ENCODE assay signal across 7 mouse cellular contexts in genomic region chr10:80665016-80665380, GRCm38 (mm10). TPM values are rescaled to one million over a fixed set of nuclear protein-coding genes. Genes with fewer than 3 reads are reported as not detected.
A peak's percentile ranks its signal among the peaks of the same experiment; 100 is the strongest.
DNase-seq lines count a peak whose midpoint lies in the region; ATAC-seq and TF ChIP-seq lines count a peak whose summit lies in the region.

No protein-coding gene starts in this region.

- no peak overlapping the region for H3K4me3 ChIP-seq in intestine, embryonic 16.5 days (ENCODE audit: low read length)

- H3K9ac ChIP-seq in intestine, embryonic 16.5 days (ENCODE audit: low read depth, low read length): peak overlapping the region; percentile 56; the same call in 1 of the 2 replicates

- CTCF ChIA-PET in Patski (lab: Charles Lee): interaction anchor here (1.4 to 1.7 kb wide), 2 partner anchors 12 to 86 kb away, joined by 3 to 7 read pairs; no protein-coding TSS in a partner anchor

- TF ChIP-seq CTCF in Patski (IDR thresholded peaks at IDR 0.05): no peak

- peak; percentile 47 for ATAC-seq in CD4-positive, CD25-positive, alpha-beta regulatory T cell, adult 4 months
- peak; percentile 19 for ATAC-seq in Patski
- ATAC-seq in intestine, embryonic 16.5 days: peak; percentile 60

- peak overlapping the region; percentile 31 for H3K4me2 ChIP-seq in intestine, embryonic 16.5 days (ENCODE audit: low read depth, low read length)

- intact Hi-C loops in left cerebral cortex, postnatal 25 days (cut with DNase I): no loop called here

- no peaks in the 10 kb centered on the region for H3K27me3 ChIP-seq in Patski
- no peaks in the 10 kb centered on the region for H3K27me3 ChIP-seq in intestine, embryonic 16.5 days (replicated peaks; ENCODE audit: control insufficient read depth, insufficient read depth, low read length)

- H3K27ac ChIP-seq in intestine, embryonic 16.5 days (ENCODE audit: low read length): peak overlapping the region; percentile 78

- POLR2A ChIA-PET in Patski (lab: Charles Lee): interaction anchor here (1.0 to 7.5 kb wide), 2 partner anchors 13 to 72 kb away, joined by 3 to 78 read pairs; partner anchors contain the start of gene Mknk2

- 12% methylated on average over 10 of the region's 10 CpGs for WGBS in intestine, embryonic 16.5 days

- peaks cover 28% of the 10 kb centered on the region for H3K4me1 ChIP-seq in intestine, embryonic 16.5 days (ENCODE audit: control insufficient read depth, insufficient read depth, low read length)

- no peaks in the 10 kb centered on the region for H3K9me3 ChIP-seq in intestine, embryonic 16.5 days (ENCODE audit: control insufficient read depth, low read length)

- peaks cover 30% of the 10 kb centered on the region for H3K36me3 ChIP-seq in intestine, embryonic 16.5 days (ENCODE audit: control insufficient read depth, insufficient read depth, low read length)

- DNase-seq in Patski (ENCODE audit: low read depth, low spot score): no peak
- DNase-seq in gastrocnemius, postnatal 10 days: peak; percentile 83
- peak; percentile 85 to 91 for DNase-seq in lung, adult 18-20 months
- no peak for DNase-seq in left cerebral cortex, postnatal 25 days (ENCODE audit: low spot score in 2 of 2)
- no peak for DNase-seq in left cerebral cortex, adult 18-20 months (ENCODE audit: low spot score in 2 of 2)

- in situ Hi-C loops in Patski (cut with MboI; ENCODE audit: low pct_unique_long_range_greater_than_20kb): no loop called here

RNA-seq across cellular contexts. Expression of gene Btbd2, which starts 8.1 kb away (rescaled TPM):
- polyA plus RNA-seq in CD4-positive, CD25-positive, alpha-beta regulatory T cell, adult 4 months (2017; shearing (Covaris generic)): 1 to 10 TPM; 7.2 to 7.3 TPM
- 70.4 TPM for polyA plus RNA-seq in Patski (2021)
- total RNA-seq in gastrocnemius, postnatal 10 days (2021): 10 to 100 TPM; 39.9 to 40.3 TPM
- 9.2 and 10.6 TPM in 2 replicates for polyA plus RNA-seq in intestine, embryonic 16.5 days (2015; fragmentation: Nextera tagmentation; extraction: Ambion mirVana)
- 10 to 100 TPM; 91.7 to 92.7 TPM for total RNA-seq in left cerebral cortex, postnatal 25 days (2021)
- total RNA-seq in left cerebral cortex, adult 18-20 months (2021): 10 to 100 TPM; 87.6 to 93.8 TPM

RNA-seq across cellular contexts. Expression of gene Mknk2, which starts 12.9 kb away (rescaled TPM):
- polyA plus RNA-seq in CD4-positive, CD25-positive, alpha-beta regulatory T cell, adult 4 months (2017; shearing (Covaris generic)): 10 to 100 TPM; 37.3 to 51.7 TPM
- 124 TPM for polyA plus RNA-seq in Patski (2021)
- 100 to 1,000 TPM; 142 to 160 TPM for total RNA-seq in gastrocnemius, postnatal 10 days (2021)
- 18.3 and 49.9 TPM in 2 replicates for polyA plus RNA-seq in intestine, embryonic 16.5 days (2015; fragmentation: Nextera tagmentation; extraction: Ambion mirVana)
- 10 to 100 TPM; 35.3 to 44.0 TPM for total RNA-seq in left cerebral cortex, postnatal 25 days (2021)
- total RNA-seq in left cerebral cortex, adult 18-20 months (2021): 10 to 100 TPM; 43.3 to 47.7 TPM

RNA-seq across cellular contexts. Expression of gene Mob3a, which starts 36.8 kb away (rescaled TPM):
- polyA plus RNA-seq in CD4-positive, CD25-positive, alpha-beta regulatory T cell, adult 4 months (2017; shearing (Covaris generic)): 100 to 1,000 TPM; 265 to 359 TPM
- polyA plus RNA-seq in Patski (2021): 15.9 TPM
- total RNA-seq in gastrocnemius, postnatal 10 days (2021): 10 to 100 TPM in 1 of 2 experiments, 1 to 10 TPM in 1; 8.6 to 13.1 TPM
- 39.8 and 41.8 TPM in 2 replicates for polyA plus RNA-seq in intestine, embryonic 16.5 days (2015; fragmentation: Nextera tagmentation; extraction: Ambion mirVana)
- total RNA-seq in left cerebral cortex, postnatal 25 days (2021): 10 to 100 TPM; 13.4 to 15.8 TPM
- total RNA-seq in left cerebral cortex, adult 18-20 months (2021): 10 to 100 TPM; 17.1 to 17.2 TPM

RNA-seq across cellular contexts. Expression of gene Izumo4, which starts 37.0 kb away (rescaled TPM):
- polyA plus RNA-seq in CD4-positive, CD25-positive, alpha-beta regulatory T cell, adult 4 months (2017; shearing (Covaris generic)): 100 to 1,000 TPM in 1 of 2 experiments, 10 to 100 TPM in 1; 89.2 to 116 TPM
- 12.0 TPM for polyA plus RNA-seq in Patski (2021)
- total RNA-seq in gastrocnemius, postnatal 10 days (2021): 1 to 10 TPM; 4.3 to 6.1 TPM
- polyA plus RNA-seq in intestine, embryonic 16.5 days (2015; fragmentation: Nextera tagmentation; extraction: Ambion mirVana): 18.5 and 25.0 TPM in 2 replicates
- total RNA-seq in left cerebral cortex, postnatal 25 days (2021): 10 to 100 TPM; 35.9 to 42.5 TPM
- total RNA-seq in left cerebral cortex, adult 18-20 months (2021): 10 to 100 TPM; 42.6 to 45.2 TPM

RNA-seq across cellular contexts. Expression of gene Csnk1g2, which starts 42.4 kb away (rescaled TPM):
- polyA plus RNA-seq in CD4-positive, CD25-positive, alpha-beta regulatory T cell, adult 4 months (2017; shearing (Covaris generic)): 10 to 100 TPM in 1 of 2 experiments, 1 to 10 TPM in 1; 6.9 to 12.8 TPM
- 164 TPM for polyA plus RNA-seq in Patski (2021)
- 100 to 1,000 TPM; 121 to 141 TPM for total RNA-seq in gastrocnemius, postnatal 10 days (2021)
- polyA plus RNA-seq in intestine, embryonic 16.5 days (2015; fragmentation: Nextera tagmentation; extraction: Ambion mirVana): 15.1 and 22.2 TPM in 2 replicates
- 100 to 1,000 TPM; 222 to 247 TPM for total RNA-seq in left cerebral cortex, postnatal 25 days (2021)
- total RNA-seq in left cerebral cortex, adult 18-20 months (2021): 100 to 1,000 TPM; 253 to 267 TPM

Comparison
In these comparisons a context has a peak if more than half of its experiments do, and no peak if none do; other contexts are left out.
1. DNase-seq: peak in gastrocnemius, postnatal 10 days (single experiment) and lung, adult 18-20 months (2 of 2); none in Patski (single experiment), left cerebral cortex, postnatal 25 days (0 of 2) and left cerebral cortex, adult 18-20 months (0 of 2).
2. Peak in every context shown above with its lines, with median percentiles within 50 percentile points of each other: ATAC-seq.